Mouse (Mus musculus) liver, embryonic 14.5 days (tissue): ENCODE data around the gene Padi4.

Experiments used
- CTCF ChIP-seq: IDR thresholded peaks from 2 replicates; pipeline ENCODE4 v1.5.1; 2016; ENCODE audit warnings: antibody characterized with exemption, low read depth, control low read depth
- EP300 ChIP-seq: IDR thresholded peaks from 2 replicates; pipeline ENCODE4 v1.6.1; 2016; ENCODE audit warnings: antibody characterized with exemption, low read depth

DNA sequence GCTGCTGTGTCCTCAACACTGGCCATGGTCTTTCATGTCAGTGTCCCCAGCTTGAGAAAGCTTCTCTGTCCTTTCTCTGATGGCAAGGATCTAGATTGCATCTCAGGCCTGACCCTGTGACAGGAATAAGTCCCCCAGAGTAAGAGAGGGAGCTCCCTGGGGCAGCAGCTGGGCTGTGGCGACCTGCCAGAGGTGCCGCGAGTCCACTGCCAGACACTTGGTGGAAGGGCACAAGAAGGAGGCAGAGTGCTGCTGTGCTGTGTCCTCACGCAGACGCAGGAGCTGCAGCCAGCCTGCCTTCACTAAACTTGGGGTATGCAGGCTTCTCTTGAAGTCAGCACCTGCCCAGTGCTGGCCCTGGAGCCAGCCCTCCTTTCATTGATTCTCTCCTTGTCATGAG, 62.7 kb downstream of the Padi4 start:
- TF ChIP-seq EP300 = no peak
- no peak for TF ChIP-seq CTCF
